Mouse (Mus musculus) heart, postnatal 0 days (tissue): ENCODE results near the gene Gja3.

Experiments
- CTCF ChIP-seq: IDR thresholded peaks from 2 replicates; pipeline ENCODE4 v1.5.1; 2016; ENCODE audit warnings: antibody characterized with exemption, control low read depth, low read depth
- EP300 ChIP-seq: IDR thresholded peaks from 2 replicates; pipeline ENCODE4 v1.6.1; 2016; ENCODE audit warnings: antibody characterized with exemption, low read depth

GRCm38 (mm10) chr14:57084180-57084668 lies 26.3 kb upstream of the Gja3 start:
- no peak for TF ChIP-seq CTCF
- no peak for TF ChIP-seq EP300
